Mouse (Mus musculus) right cerebral cortex, postnatal 4 days (tissue): ENCODE measurements around the gene Mrpl38.

Source experiments
- DNase-seq: peaks from one replicate; pipeline ENCODE4 v3.0.0-alpha.2; 2022

The Mrpl38 gene

DNA sequence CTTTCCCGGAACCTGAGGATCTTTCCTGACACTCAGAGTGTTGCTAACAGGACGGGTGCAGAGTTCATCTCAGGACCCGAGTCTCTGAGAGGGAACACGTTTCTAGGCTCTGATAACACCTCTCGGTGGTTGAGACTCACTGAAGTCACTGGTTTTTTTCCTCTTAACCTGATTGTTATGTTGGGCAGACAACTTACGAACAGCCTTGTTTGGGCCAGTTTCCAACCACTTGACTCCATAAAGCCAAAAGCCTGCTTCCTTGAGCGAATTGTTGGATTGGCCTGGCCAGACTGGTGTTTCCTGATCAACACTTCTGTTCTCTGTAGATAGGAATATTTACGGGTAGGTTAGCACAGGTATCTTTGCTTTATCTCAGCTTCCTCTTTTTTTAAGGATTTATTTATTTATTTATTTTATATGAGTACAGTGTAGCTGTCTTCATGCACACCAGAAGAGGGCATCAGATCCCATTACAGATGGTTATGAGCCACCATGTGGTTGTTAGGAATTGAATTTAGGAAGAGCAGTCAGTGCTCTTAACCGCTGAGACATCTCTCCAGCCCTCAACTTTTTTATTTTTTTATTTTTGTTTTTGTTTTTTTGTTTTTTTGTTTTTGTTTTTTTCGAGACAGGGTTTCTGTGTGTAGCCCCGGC is 49.8 kb downstream of the Mrpl38 start:
- no peak for DNase-seq

DNA sequence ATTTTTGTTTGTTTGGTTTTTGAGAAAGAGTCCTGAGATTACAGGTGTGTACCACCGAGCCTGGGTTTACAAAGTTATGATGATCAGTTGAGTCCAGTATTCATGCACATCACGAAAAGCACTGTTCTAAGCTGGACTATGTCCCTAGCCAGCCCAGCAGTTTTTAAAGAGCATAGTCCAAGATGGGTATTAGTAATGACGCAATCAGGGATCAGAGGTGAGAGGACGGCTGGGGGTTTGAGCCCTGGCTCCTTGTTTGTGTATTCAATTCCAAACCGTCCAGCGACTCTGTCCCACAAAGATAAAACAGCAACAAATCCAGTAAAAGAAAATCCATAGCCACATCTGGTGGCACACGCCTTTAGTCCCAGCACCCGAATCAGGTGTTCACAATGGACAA is 50.5 kb downstream of the Mrpl38 start:
- no peak for DNase-seq

- DNase-seq: peak; percentile 85
Measured at GRCm38 (mm10) chr11:116087194-116088130, 51.2 kb downstream of the Mrpl38 start.

- peak; percentile 94 for DNase-seq
Measured at GRCm38 (mm10) chr11:116086258-116087193, 52.1 kb downstream of the Mrpl38 start, which contains the start of gene Wbp2. Gene Wbp2 (minus strand): TSS chr11:116086995.

DNA sequence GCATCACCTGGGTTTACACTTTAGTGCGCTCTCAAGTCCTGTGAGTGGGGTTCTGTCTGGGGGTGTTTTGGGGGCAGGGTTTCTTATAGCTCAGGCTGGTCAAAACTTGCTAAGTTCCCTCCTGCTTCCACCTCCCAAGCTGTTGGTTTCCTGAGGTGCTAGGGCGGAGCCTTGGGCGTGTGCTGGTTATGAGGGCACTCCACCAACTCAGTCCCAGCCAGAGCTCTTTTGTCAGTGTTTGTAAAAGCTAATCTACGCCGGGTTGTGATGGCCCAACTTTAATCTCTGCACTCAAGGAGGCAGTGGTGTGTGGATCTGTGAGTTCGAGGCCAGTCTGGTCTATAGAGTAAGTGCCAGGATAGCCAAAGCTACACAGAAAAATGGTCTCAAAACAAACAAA is 54.5 kb downstream of the Mrpl38 start:
- DNase-seq: no peak

DNA sequence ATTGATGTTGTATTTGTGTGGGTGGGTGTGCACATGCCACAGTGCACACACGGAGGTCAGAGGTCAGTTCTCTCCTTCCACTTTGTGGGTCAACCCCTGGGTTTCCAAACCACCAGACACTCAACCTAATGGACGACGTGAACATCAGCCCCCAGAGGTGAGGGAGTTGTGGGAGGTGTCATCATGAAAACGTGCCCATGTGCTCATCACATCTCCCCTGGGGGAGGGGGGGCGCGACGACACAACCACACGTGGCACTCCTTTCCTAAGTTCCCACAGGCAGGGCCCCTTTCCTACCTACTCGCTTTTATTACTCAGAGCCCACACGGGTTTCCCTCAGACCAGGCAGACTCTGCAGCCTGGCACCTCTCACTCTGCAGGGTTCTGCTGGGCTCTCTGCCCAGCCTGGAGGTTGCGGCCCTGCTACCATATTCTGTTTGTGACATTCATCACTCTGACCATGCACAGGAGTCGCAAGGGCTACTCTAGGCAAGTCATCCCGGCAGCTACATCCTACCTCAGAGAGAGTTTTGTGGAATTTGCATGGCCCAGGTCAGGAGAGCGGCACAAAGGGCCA is 55.5 kb downstream of the Mrpl38 start:
- no peak for DNase-seq
